Mouse (Mus musculus) hindbrain, embryonic 12.5 days (tissue): ENCODE results near the gene Hacd1. TPM values are rescaled to one million over a fixed set of nuclear protein-coding genes. Genes with fewer than 3 reads are reported as not detected.

Experiments
- ATAC-seq: fragments of 200-750 bp; cut with Nextera tagmentation; 2 replicates; pipeline ENCODE4 v1.8.0; 2017; ENCODE audit warnings: moderate TSS enrichment; ENCODE audit not compliant: low FRiP score
- H3K27ac ChIP-seq: fragments of 300-500 bp; sonication (generic); 2 replicates; pipeline ENCODE4 v1.5.1; 2016; ENCODE audit warnings: mild to moderate bottlenecking
- H3K27me3 ChIP-seq: fragments of 300-500 bp; sonication (generic); 2 replicates; pipeline ENCODE4 v1.6.1; 2016; ENCODE audit warnings: mild to moderate bottlenecking
- H3K36me3 ChIP-seq: fragments of 300-500 bp; sonication (generic); 2 replicates; pipeline ENCODE4 v1.6.1; 2016; ENCODE audit warnings: mild to moderate bottlenecking
- H3K4me1 ChIP-seq: fragments of 300-500 bp; sonication (generic); 2 replicates; pipeline ENCODE4 v1.6.1; 2016
- H3K4me2 ChIP-seq: fragments of 300-500 bp; sonication (generic); replicated peaks from 2 replicates; pipeline ENCODE4 v1.6.1; 2016; ENCODE audit warnings: mild to moderate bottlenecking
- H3K4me3 ChIP-seq: fragments of 300-500 bp; sonication (generic); 2 replicates; pipeline ENCODE4 v1.5.1; 2016; ENCODE audit warnings: mild to moderate bottlenecking
- H3K9ac ChIP-seq: fragments of 300-500 bp; sonication (generic); 2 replicates; pipeline ENCODE4 v1.6.1; 2016; ENCODE audit warnings: mild to moderate bottlenecking, moderate library complexity
- H3K9me3 ChIP-seq: fragments of 300-500 bp; sonication (generic); replicated peaks from 2 replicates; pipeline ENCODE4 v1.6.1; 2016; ENCODE audit warnings: mild to moderate bottlenecking
- WGBS: fragments of 180-500 bp; shearing (Covaris S2); methylation state at CpG from one replicate; pipeline ENCODE4 v1.1.7; 2016; 5-methylcytosine and 5-hydroxymethylcytosine counted together
- polyA plus RNA-seq: library from polyadenylated mRNA; unstranded; fragments of >200 nt; fragmentation: Nextera tagmentation; extraction: Ambion mirVana; gene quantifications from 2 replicates; pipeline ENCODE4 v1.2.1, GENCODE M21; 2016

Hacd1 gene
- polyA plus RNA-seq, 1 experiment from 2014 or later, result 49.7 TPM

DNA sequence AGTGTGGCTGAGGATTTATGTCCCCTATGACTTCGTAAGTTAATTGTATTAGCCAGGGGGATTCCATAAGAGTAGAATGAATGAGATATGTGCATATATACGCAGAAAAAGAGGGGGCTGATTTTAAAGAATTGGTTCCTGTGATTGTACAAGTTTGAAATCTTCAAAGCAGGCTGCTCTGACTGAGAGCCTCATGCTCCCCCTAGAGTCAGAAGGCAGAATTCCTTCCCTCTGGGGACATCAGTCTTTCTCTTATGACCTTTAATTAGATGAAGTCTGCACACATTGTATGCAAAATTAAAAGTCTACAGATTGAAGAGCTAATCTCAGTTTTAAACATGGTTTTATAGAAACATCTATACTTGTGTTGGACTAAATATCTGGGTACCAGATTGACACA is 117.8 kb downstream of the Hacd1 start:
- no peak overlapping the region for H3K4me3 ChIP-seq
- H3K27me3 ChIP-seq, result no peaks in the 10 kb centered on the region
- no peak for ATAC-seq
- no peaks in the 10 kb centered on the region for H3K36me3 ChIP-seq
- no peak overlapping the region for H3K27ac ChIP-seq
- WGBS, result 58% methylated on average over 2 of the region's 2 CpGs
- no peaks in the 10 kb centered on the region for H3K4me1 ChIP-seq
- H3K9ac ChIP-seq, result no peak overlapping the region
- no peaks in the 10 kb centered on the region for H3K9me3 ChIP-seq
- no peak overlapping the region for H3K4me2 ChIP-seq

DNA sequence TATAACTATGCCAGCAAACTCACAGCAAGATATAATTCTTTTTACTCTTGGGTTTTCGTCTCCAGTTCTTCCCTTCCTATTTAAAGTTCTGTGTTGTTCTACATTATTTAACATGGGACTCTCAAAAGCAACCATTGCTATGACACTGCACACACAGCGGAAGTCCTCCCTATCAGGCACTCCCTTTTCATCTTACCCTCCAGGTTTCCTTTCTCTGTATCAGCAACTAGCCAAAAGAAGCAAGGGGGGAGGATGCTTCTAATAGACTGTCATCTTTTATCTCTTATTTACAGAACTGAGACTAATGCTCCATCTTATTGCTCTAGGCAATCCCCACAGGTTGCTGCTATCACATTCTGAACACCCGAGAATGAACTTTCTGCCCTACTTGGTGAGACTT is 120.6 kb downstream of the Hacd1 start:
- H3K4me1 ChIP-seq, result no peaks in the 10 kb centered on the region
- H3K36me3 ChIP-seq, result no peaks in the 10 kb centered on the region
- no peak overlapping the region for H3K27ac ChIP-seq
- ATAC-seq, result no peak
- 76% methylated on average over 3 of the region's 3 CpGs for WGBS
- no peaks in the 10 kb centered on the region for H3K27me3 ChIP-seq
- no peaks in the 10 kb centered on the region for H3K9me3 ChIP-seq
- H3K4me3 ChIP-seq, result no peak overlapping the region
- H3K9ac ChIP-seq, result no peak overlapping the region
- no peak overlapping the region for H3K4me2 ChIP-seq

DNA sequence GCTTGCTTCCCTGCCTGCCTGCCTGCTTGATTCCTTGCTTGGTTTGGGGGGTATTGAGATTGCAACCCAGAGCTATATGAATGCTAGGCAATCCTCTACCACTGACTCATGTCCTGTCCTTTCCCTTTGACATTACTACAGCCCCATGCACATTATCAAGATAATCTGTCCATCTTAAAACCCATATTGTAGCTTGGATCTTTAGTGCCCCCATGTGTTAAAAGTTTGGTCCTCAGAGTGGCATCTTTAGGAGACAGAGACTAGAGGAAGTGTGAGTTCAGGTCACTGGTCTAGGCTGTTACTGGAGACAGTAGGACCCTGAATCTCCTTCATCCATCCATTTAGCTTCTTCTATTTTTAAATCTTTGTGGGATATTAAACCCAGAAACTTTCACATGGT is 123.7 kb downstream of the Hacd1 start:
- no peaks in the 10 kb centered on the region for H3K36me3 ChIP-seq
- H3K9ac ChIP-seq, result no peak overlapping the region
- no peaks in the 10 kb centered on the region for H3K27me3 ChIP-seq
- no peak for ATAC-seq
- no peak overlapping the region for H3K4me3 ChIP-seq
- H3K4me2 ChIP-seq, result no peak overlapping the region
- no peak overlapping the region for H3K27ac ChIP-seq
- H3K9me3 ChIP-seq, result no peaks in the 10 kb centered on the region
- H3K4me1 ChIP-seq, result no peaks in the 10 kb centered on the region

DNA sequence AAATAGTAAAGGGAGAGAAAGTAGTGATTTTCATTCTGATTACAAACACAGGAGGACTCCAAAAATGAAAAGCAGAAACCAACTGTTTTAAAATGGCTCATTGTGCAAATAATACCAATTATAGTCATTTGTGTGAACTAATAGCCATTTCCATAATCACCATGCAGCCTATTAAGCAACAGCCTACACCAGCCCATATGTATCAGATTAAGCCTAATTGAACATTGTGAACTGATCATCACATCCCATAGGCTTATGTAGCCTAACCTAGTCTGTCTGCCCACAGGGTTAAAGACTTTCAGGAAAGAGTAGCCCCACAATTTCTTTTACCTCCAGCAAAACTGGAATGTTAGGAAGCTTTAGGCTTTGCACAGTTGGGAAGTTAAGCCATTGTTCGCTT is 125.2 kb downstream of the Hacd1 start:
- no peak for ATAC-seq
- Histone ChIP-seq H3K4me2 (no peak overlapping the region), H3K36me3 (no peaks in the 10 kb centered on the region), H3K27me3 (no peaks in the 10 kb centered on the region), H3K4me1 (no peaks in the 10 kb centered on the region), H3K27ac (no peak overlapping the region), H3K9me3 (no peaks in the 10 kb centered on the region), H3K4me3 (no peak overlapping the region), H3K9ac (no peak overlapping the region)
- 77% methylated on average over 1 of the region's 1 CpGs for WGBS

DNA sequence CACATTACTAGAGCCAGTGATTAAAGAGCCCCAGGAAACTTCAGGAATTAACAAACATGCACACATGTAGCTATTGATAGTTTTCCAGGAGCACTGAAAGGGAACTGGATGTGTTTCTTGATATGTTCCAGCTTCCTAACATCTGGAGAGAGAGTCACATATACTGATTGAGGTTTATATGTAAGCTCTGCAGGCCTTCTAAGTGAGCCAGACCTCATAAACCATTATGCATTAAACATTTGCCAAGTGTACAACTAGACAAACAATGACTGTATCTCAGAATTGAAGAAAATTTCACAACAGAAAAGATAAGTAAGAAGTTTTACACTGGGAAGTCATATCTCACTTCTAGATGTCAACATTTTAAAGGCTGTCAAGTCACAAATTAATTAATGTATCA is 167.4 kb downstream of the Hacd1 start:
- Histone ChIP-seq H3K4me1 (no peaks in the 10 kb centered on the region), H3K4me2 (no peak overlapping the region), H3K9ac (no peak overlapping the region), H3K27me3 (no peaks in the 10 kb centered on the region), H3K9me3 (no peaks in the 10 kb centered on the region), H3K4me3 (no peak overlapping the region), H3K36me3 (no peaks in the 10 kb centered on the region), H3K27ac (no peak overlapping the region)
- no peak for ATAC-seq

DNA sequence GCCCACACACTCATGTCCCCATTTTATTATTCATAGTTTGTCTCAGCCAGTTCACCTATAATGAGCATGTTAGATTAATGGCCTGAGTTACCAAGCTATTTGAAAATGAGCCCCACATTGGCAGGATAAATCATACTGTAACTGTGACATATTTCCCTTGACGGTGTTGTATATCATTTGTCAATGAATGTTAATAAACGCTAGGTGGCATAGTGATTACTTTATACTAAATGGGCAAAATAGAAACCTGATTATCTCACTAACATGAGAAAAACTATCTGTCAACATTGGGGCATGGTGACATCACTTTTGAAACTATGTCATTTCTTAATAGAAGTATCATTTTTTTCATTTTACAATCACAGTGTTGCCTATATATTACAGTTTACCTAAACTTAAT is 198.5 kb downstream of the Hacd1 start:
- Histone ChIP-seq H3K4me3 (no peak overlapping the region), H3K9me3 (no peaks in the 10 kb centered on the region), H3K36me3 (no peaks in the 10 kb centered on the region), H3K4me2 (no peak overlapping the region), H3K27me3 (no peaks in the 10 kb centered on the region), H3K9ac (no peak overlapping the region), H3K27ac (no peak overlapping the region), H3K4me1 (no peaks in the 10 kb centered on the region)
- ATAC-seq, result no peak
- 70% methylated on average over 2 of the region's 2 CpGs for WGBS

DNA sequence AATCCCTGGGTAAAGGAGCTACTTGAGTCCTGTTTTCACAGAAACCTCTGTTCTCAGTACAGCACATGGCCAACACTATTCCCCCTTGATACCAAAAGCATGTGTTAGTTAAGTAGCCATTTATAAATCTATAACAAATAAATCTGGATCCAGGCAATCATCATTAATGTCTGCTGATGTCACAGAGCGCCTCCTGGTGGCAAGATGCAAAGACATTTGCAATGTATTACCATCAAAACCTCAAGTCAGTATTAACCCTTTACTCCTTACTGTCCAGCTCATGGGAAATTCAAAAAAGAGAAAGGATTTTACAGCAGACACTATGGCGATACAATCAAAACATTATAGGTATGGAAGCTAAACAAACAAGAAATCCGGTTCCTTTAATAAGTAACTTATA is 200.4 kb downstream of the Hacd1 start:
- Histone ChIP-seq H3K9me3 (no peaks in the 10 kb centered on the region), H3K9ac (no peak overlapping the region), H3K4me1 (no peaks in the 10 kb centered on the region), H3K4me3 (no peak overlapping the region), H3K4me2 (no peak overlapping the region), H3K36me3 (no peaks in the 10 kb centered on the region), H3K27ac (no peak overlapping the region), H3K27me3 (no peaks in the 10 kb centered on the region)
- ATAC-seq, result no peak
- 68% methylated on average over 3 of the region's 3 CpGs for WGBS

DNA sequence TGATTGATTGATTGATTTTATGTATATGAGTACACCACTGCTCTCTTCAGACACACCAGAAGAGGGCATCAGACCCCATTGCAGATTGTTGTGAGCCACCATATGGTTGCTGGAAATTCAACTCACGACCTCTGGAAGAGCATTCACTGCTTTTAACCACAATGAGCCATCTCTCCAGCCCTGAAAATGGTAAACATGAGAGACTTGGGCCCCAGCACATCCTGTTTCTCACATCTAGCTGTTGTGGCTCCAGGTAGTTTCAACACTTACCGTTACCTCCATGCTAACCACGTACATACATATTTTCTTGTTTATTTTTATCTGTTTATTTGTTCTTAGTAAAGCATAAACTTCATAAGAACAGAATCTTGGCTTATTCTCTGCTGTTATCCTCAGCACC is 219.6 kb downstream of the Hacd1 start:
- no peaks in the 10 kb centered on the region for H3K27me3 ChIP-seq
- H3K4me3 ChIP-seq, result no peak overlapping the region
- no peaks in the 10 kb centered on the region for H3K36me3 ChIP-seq
- no peaks in the 10 kb centered on the region for H3K4me1 ChIP-seq
- H3K9me3 ChIP-seq, result no peaks in the 10 kb centered on the region
- WGBS, result 80% methylated on average over 3 of the region's 3 CpGs
- H3K4me2 ChIP-seq, result no peak overlapping the region
- no peak overlapping the region for H3K9ac ChIP-seq
- H3K27ac ChIP-seq, result no peak overlapping the region
- ATAC-seq, result no peak

DNA sequence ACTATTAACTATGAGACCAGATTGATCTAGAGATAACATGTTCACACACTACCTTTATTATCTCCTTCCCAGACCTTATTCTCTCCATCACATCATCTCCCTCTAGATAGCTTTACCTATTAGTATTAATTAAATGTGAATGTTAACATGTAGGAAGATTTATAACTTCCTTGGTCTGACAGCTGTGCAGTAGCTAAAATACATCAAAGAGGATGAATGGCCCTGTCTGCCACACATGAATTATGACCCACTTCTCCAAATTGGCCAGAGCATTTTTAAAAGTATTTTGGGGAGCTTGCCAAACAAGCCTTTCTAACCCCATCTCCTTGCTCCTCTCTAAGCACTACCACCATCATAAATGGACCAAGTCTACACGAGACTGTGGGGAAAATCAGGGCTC is 220.9 kb downstream of the Hacd1 start:
- no peak overlapping the region for H3K9ac ChIP-seq
- no peaks in the 10 kb centered on the region for H3K36me3 ChIP-seq
- no peak overlapping the region for H3K27ac ChIP-seq
- WGBS, result 77% methylated on average over 1 of the region's 1 CpGs
- no peak for ATAC-seq
- H3K27me3 ChIP-seq, result no peaks in the 10 kb centered on the region
- no peaks in the 10 kb centered on the region for H3K4me1 ChIP-seq
- no peaks in the 10 kb centered on the region for H3K9me3 ChIP-seq
- no peak overlapping the region for H3K4me3 ChIP-seq
- H3K4me2 ChIP-seq, result no peak overlapping the region

DNA sequence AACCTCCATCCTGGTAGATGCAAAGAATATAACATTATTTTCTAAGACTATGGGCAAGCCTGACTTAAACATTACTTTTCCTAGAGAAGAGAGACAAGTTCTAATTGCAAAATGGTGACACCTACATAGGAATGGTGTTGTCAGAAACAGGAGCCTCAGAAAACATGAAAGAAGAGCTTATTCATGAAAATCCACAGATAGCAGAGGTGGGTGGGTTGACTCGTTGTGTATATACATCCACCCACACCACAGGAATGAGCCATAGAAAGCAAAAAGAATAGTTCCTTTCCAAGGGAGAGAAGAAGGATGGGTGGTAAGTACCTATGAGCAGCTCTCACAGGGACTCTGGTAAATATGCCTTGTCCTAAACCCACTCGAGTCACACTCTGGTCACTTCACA is 239.3 kb downstream of the Hacd1 start:
- Histone ChIP-seq H3K9ac (no peak overlapping the region), H3K4me3 (no peak overlapping the region), H3K27me3 (no peaks in the 10 kb centered on the region), H3K36me3 (no peaks in the 10 kb centered on the region), H3K4me1 (no peaks in the 10 kb centered on the region), H3K9me3 (no peaks in the 10 kb centered on the region), H3K4me2 (no peak overlapping the region), H3K27ac (no peak overlapping the region)
- ATAC-seq, result no peak
- 82% methylated on average over 2 of the region's 2 CpGs for WGBS

DNA sequence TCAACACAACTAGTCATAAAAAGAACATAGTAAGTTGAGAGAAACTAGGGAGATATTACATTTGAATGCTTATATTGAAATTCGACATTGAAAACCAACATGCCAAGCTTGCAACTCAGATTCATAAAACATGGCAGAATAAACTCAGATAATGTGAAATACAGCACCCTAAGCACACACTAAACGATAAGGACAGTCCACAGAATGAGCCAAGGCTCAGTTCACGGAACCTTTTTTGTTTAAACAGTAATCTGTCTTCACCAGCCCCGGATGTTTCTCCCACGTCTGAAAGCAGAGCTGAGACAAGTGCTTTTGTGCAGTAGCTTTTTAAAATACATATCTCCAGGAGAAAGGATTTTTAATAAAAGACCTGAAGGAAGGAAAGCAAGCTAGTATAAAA is 247.3 kb downstream of the Hacd1 start:
- H3K4me1 ChIP-seq, result no peaks in the 10 kb centered on the region
- H3K27me3 ChIP-seq, result no peaks in the 10 kb centered on the region
- no peaks in the 10 kb centered on the region for H3K36me3 ChIP-seq
- no peak overlapping the region for H3K4me3 ChIP-seq
- no peak overlapping the region for H3K9ac ChIP-seq
- H3K4me2 ChIP-seq, result no peak overlapping the region
- 75% methylated on average over 5 of the region's 5 CpGs for WGBS
- ATAC-seq, result no peak
- H3K27ac ChIP-seq, result no peak overlapping the region
- no peaks in the 10 kb centered on the region for H3K9me3 ChIP-seq

DNA sequence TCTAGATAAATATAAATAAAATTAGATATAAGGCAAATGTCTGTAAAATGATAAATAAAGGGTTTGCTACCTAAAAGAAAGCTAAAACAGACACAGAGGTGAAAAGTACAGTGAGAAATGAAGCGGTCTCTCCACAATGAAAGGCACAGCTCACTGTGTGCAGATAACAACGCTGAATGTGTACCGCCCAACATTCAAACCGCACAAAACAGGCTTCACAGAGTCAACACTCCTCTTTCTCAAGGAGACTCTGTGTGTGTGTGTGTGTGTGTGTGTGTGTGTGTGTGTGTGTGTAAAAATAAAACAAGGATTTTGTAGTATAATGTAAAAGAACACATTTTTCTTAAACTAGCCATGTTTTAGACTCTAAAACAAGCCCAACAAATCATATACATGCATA is 247.9 kb downstream of the Hacd1 start:
- Histone ChIP-seq H3K9me3 (no peaks in the 10 kb centered on the region), H3K27ac (no peak overlapping the region), H3K4me3 (no peak overlapping the region), H3K36me3 (no peaks in the 10 kb centered on the region), H3K4me1 (no peaks in the 10 kb centered on the region), H3K4me2 (no peak overlapping the region), H3K9ac (no peak overlapping the region), H3K27me3 (no peaks in the 10 kb centered on the region)
- 83% methylated on average over 4 of the region's 4 CpGs for WGBS
- ATAC-seq, result no peak

DNA sequence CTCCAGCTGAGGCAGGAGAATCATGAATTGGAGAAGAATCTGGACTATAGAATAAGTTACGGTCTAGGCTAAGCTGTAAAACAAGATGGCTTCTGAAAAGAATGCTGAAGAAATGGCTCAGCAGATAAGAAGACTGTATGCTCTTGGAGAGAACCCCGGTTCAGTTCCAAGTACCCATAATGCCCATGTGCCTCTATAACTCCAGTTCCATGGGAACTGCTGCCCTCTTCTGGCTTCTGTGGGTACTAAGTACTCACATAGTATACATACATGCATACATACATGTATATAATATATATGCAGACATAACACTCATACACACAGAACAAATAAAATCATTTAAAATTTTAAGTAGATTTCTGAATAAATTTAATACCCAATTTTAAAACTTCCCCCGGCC is 249.8 kb downstream of the Hacd1 start:
- H3K9me3 ChIP-seq, result no peaks in the 10 kb centered on the region

DNA sequence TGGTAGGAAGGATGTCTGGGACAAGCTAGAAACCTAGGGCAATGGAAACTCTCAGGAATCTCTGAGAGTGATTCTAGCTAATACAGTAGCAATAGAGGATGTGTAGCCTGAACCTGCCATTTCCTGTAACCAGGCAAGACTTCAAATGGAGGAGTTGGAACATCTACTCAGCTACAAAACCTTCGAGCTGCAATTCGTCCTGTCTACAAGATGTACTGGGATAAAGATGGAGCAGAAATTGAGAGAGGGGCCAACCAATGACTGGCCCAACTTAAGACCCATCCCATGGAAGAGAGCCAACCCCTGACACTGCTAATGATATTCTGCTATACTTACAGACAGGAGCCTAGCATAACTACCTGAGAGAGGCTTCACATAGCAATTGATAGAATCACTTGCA is 255.3 kb downstream of the Hacd1 start:
- no peak overlapping the region for H3K27ac ChIP-seq
- H3K4me1 ChIP-seq, result no peaks in the 10 kb centered on the region
- no peaks in the 10 kb centered on the region for H3K36me3 ChIP-seq
- no peaks in the 10 kb centered on the region for H3K27me3 ChIP-seq
- ATAC-seq, result no peak
- H3K4me2 ChIP-seq, result no peak overlapping the region
- H3K9me3 ChIP-seq, result no peaks in the 10 kb centered on the region
- no peak overlapping the region for H3K4me3 ChIP-seq
- no peak overlapping the region for H3K9ac ChIP-seq
- WGBS, result 89% methylated on average over 2 of the region's 2 CpGs

More for the DNA sequence above, 249.8 kb downstream of the Hacd1 start:
- Histone ChIP-seq H3K36me3 (no peaks in the 10 kb centered on the region), H3K4me3 (no peak overlapping the region), H3K4me2 (no peak overlapping the region), H3K27me3 (no peaks in the 10 kb centered on the region), H3K4me1 (no peaks in the 10 kb centered on the region), H3K27ac (no peak overlapping the region), H3K9ac (no peak overlapping the region)
- WGBS, result 89% methylated on average over 3 of the region's 3 CpGs
- ATAC-seq, result no peak
